Mouse (Mus musculus) cerebellum, adult 2 months (tissue): Measurements from ENCODE around the gene Spata32.

Experiments used
- CTCF ChIP-seq: fragments of 200-500 bp; IDR thresholded peaks from 2 replicates; pipeline ENCODE4 v1.5.1; 2011; ENCODE audit warnings: low read depth, mild to moderate bottlenecking, control low read depth, low read length, moderate library complexity, borderline replicate concordance; ENCODE audit not compliant: insufficient read depth
- POLR2A ChIP-seq: fragments of 200-500 bp; IDR thresholded peaks from 2 replicates; pipeline ENCODE4 v1.6.1; 2011; ENCODE audit warnings: low read length, control low read depth, borderline replicate concordance; ENCODE audit not compliant: insufficient read depth

- no peak for TF ChIP-seq CTCF
- TF ChIP-seq POLR2A, result no peak
Observed at GRCm38 (mm10) chr11:103210291-103210690, 7.9 kb downstream of the Spata32 start.
